Mouse (Mus musculus) kidney, adult 18-20 months (tissue): ENCODE measurements around the gene Mcrip2.
A peak's percentile ranks its signal among the peaks of the same experiment; 100 is the strongest.

Experiments used
- DNase-seq: peaks from one replicate; pipeline ENCODE4 v3.0.0; 2021

The Mcrip2 gene

GRCm38 (mm10) chr17:25868601-25869191 is at the start of gene Mcrip2:
TSS of gene Mcrip2 (minus strand) at chr17:25868764.
- peak; percentile 90 for DNase-seq

- DNase-seq = no peak
These were observed 49.6 kb upstream of the Mcrip2 start for GRCm38 (mm10) chr17:25918037-25918750.

GRCm38 (mm10) chr17:25916931-25917647 is 48.5 kb upstream of the Mcrip2 start:
- DNase-seq = no peak

GRCm38 (mm10) chr17:25914295-25914694 is 45.7 kb upstream of the Mcrip2 start:
- no peak for DNase-seq

GRCm38 (mm10) chr17:25913877-25914275 is 45.3 kb upstream of the Mcrip2 start:
- no peak for DNase-seq

- DNase-seq = peak; percentile 50
These were observed 44.8 kb upstream of the Mcrip2 start for GRCm38 (mm10) chr17:25913186-25913876.

GRCm38 (mm10) chr17:25911816-25912215 is 43.3 kb upstream of the Mcrip2 start:
- peak; percentile 32 for DNase-seq

- DNase-seq = no peak
These were observed 39.1 kb upstream of the Mcrip2 start for GRCm38 (mm10) chr17:25907640-25908039.

- DNase-seq = no peak
These were observed 34.5 kb upstream of the Mcrip2 start for GRCm38 (mm10) chr17:25903061-25903460.

- no peak for DNase-seq
These were observed 31.6 kb upstream of the Mcrip2 start for GRCm38 (mm10) chr17:25900193-25900592.

GRCm38 (mm10) chr17:25895891-25896290 is 27.3 kb upstream of the Mcrip2 start:
- no peak for DNase-seq

GRCm38 (mm10) chr17:25895415-25895814 is 26.9 kb upstream of the Mcrip2 start:
- no peak for DNase-seq

- peak; percentile 78 for DNase-seq
These were observed 25.5 kb upstream of the Mcrip2 start for GRCm38 (mm10) chr17:25893975-25894617.

GRCm38 (mm10) chr17:25888837-25889236 is 20.3 kb upstream of the Mcrip2 start:
- DNase-seq = no peak

GRCm38 (mm10) chr17:25887467-25887866 is 18.9 kb upstream of the Mcrip2 start:
- no peak for DNase-seq

GRCm38 (mm10) chr17:25886806-25887205 is 18.2 kb upstream of the Mcrip2 start:
- no peak for DNase-seq

GRCm38 (mm10) chr17:25885636-25886035 is 17.1 kb upstream of the Mcrip2 start:
- DNase-seq = no peak

GRCm38 (mm10) chr17:25883824-25884223 is 15.3 kb upstream of the Mcrip2 start:
- no peak for DNase-seq

- DNase-seq = no peak
These were observed 14.7 kb upstream of the Mcrip2 start for GRCm38 (mm10) chr17:25883268-25883667.

- no peak for DNase-seq
These were observed 13.7 kb upstream of the Mcrip2 start for GRCm38 (mm10) chr17:25882306-25882705.

- DNase-seq = no peak
These were observed 13.1 kb upstream of the Mcrip2 start for GRCm38 (mm10) chr17:25881691-25882090.

- no peak for DNase-seq
These were observed 12.5 kb upstream of the Mcrip2 start for GRCm38 (mm10) chr17:25880913-25881641.
